Mouse (Mus musculus) C2C12 (cell line): Measurements from ENCODE around the gene Samd4b. TPM values are rescaled to one million over a fixed set of nuclear protein-coding genes. Genes with fewer than 3 reads are reported as not detected.

Experiments
- H3K27me3 ChIP-seq: one replicate; pipeline ENCODE4 v1.6.1; 2011; ENCODE audit not compliant: control insufficient read depth, insufficient read depth, insufficient read length
- H3K36me3 ChIP-seq: one replicate; pipeline ENCODE4 v1.6.1; 2011; ENCODE audit not compliant: control insufficient read depth, insufficient read depth
- H3K4me3 ChIP-seq: one replicate; pipeline ENCODE4 v1.5.1; 2011; ENCODE audit warnings: mild to moderate bottlenecking, control low read depth; ENCODE audit not compliant: poor library complexity, insufficient read depth, severe bottlenecking
- H3K79me2 ChIP-seq: one replicate; pipeline ENCODE4 v1.6.1; 2011; ENCODE audit not compliant: control insufficient read depth, insufficient read depth
- H3K79me3 ChIP-seq: one replicate; pipeline ENCODE4 v1.6.1; 2011; ENCODE audit warnings: low read depth, control low read depth
- H3ac ChIP-seq: one replicate; pipeline ENCODE3; 2011; ENCODE audit warnings: low read depth; ENCODE audit not compliant: control insufficient read depth, insufficient read length
- CEBPB ChIP-seq: IDR thresholded peaks from one replicate; pipeline ENCODE4 v1.6.1; 2011; ENCODE audit warnings: low read depth, mild to moderate bottlenecking, control low read depth, moderate library complexity
- CTCF ChIP-seq: IDR thresholded peaks from one replicate; pipeline ENCODE4 v1.5.1; 2011; ENCODE audit not compliant: control insufficient read depth, insufficient read depth, insufficient read length
- FOSL1 ChIP-seq: IDR thresholded peaks from one replicate; pipeline ENCODE4 v1.8.0; 2011; ENCODE audit warnings: mild to moderate bottlenecking, low read length; ENCODE audit not compliant: poor library complexity, insufficient read depth, severe bottlenecking
- MAX ChIP-seq: IDR thresholded peaks from one replicate; pipeline ENCODE4 v1.6.1; 2011; ENCODE audit warnings: mild to moderate bottlenecking, control low read depth
- MYOD1 ChIP-seq: IDR thresholded peaks from one replicate; pipeline ENCODE4 v1.6.1; 2011; ENCODE audit warnings: low read depth; ENCODE audit not compliant: control insufficient read depth, insufficient read length
- MYOG ChIP-seq: IDR thresholded peaks from one replicate; pipeline ENCODE4 v1.6.1; 2011; ENCODE audit not compliant: control insufficient read depth, insufficient read length; ENCODE audit errors: extremely low read depth
- USF1 ChIP-seq: IDR thresholded peaks from one replicate; pipeline ENCODE4 v1.6.1; 2011; ENCODE audit warnings: low read depth, mild to moderate bottlenecking, control low read depth, moderate library complexity
- polyA plus RNA-seq: library from polyadenylated mRNA; unstranded; fragments of >200 nt; fragmentation: generic; extraction: Trizol; gene quantifications from one replicate; pipeline ENCODE4 v1.2.1, GENCODE M21; 2012; ENCODE audit warnings: missing spikeins

Samd4b gene
- polyA plus RNA-seq, 1 experiment: 42.6 TPM

DNA sequence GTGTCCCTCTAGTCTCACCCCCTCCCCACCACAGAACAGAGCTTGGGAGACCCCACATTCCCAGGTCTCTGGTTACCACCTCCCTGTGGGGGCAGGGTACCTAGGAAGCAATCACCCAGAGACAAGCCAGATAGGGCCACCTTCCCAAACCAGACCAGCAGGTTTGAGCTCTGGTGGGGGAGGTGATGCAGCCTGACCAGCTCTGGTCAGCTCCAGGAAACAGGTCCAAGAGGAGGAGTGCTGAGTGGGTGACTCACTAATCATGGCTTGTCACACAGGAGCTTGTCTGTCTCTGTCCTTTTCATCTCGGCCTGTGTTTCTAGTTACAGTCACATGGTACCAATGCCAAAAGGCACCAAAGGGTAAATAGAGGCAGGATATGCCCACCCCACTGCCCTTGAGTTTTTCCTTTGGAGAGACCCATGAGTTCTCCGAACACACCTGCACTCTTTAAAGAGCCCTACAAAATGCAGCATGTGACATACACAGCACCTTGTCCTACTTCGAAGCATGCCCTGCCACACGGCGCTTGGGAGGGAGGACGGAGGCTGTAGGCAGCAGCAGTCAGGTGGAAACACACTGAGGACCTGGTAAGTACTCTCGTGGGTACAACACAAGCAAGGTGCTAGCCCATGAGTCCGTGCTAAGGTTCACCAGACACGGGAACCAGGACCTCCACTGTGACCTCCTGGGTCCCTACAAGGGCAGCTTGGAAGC lies 20.0 kb downstream of the Samd4b start:
- TF ChIP-seq MAX (no peak), MYOD1 (no peak), USF1 (no peak), CEBPB (no peak), MYOG (no peak), FOSL1 (no peak), CTCF (no peak)
- no peaks in the 10 kb centered on the region for H3K27me3 ChIP-seq
- no peak overlapping the region for H3K4me3 ChIP-seq
- H3K79me2 ChIP-seq: peaks cover 88% of the 10 kb centered on the region
- H3ac ChIP-seq: no peak overlapping the region
- no peaks in the 10 kb centered on the region for H3K36me3 ChIP-seq
- H3K79me3 ChIP-seq: peaks cover 23% of the 10 kb centered on the region

DNA sequence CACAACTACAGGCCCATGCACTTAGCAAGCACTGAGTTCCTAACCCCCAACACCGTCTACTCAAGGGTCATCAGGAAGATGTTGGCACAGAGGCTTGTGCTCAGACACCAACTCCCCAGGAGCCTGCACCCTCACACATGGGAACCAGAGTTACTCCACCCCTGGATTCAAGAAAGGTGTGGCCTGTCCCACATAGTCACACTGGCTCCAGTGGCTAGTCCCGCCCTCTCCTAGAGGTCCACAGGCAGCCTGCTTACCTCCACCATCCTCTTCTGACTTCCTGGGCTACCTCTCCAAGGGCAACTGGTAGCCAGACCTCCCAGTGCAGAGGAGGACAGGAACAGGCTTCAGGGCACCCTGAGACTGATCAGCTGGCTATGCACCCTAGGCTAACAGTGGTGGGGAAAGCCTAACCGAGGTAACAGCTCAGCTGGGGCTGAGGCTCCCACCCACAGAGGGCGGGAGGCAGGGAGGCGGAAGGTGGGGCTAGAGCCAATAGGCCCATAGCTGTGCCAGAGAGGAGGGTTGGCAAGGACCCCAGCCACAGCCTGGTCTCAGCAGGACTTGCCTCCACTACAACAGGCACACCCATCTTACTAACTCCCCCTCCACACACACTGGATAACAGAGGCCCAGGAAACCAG lies 21.6 kb downstream of the Samd4b start:
- Histone ChIP-seq H3K36me3 (no peaks in the 10 kb centered on the region), H3K27me3 (no peaks in the 10 kb centered on the region), H3K79me2 (peaks cover 86% of the 10 kb centered on the region), H3K79me3 (peaks cover 14% of the 10 kb centered on the region), H3K4me3 (no peak overlapping the region), H3ac (no peak overlapping the region)
- TF ChIP-seq CTCF: no peak
- TF ChIP-seq CEBPB: no peak
- TF ChIP-seq FOSL1: no peak
- no peak for TF ChIP-seq MYOG
- TF ChIP-seq USF1: no peak
- no peak for TF ChIP-seq MYOD1
- TF ChIP-seq MAX: no peak

DNA sequence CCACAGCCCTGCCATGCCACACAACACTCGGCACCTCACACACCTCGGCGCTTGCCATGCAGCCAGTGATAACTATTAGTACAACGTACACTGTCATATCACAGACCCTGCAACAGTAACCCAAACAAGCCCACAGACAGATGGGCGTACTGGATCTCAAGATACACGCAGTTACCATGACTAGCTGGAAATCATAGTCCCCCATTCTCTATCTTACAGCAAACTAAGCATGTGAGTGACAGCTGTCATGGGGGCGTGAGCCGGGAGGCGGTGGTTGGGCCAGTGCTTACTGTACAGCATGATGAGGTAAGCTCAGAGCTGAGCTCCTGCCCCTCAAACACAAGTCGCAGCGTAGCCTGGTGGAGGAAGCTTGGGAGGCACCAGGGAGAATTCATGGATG lies 22.3 kb downstream of the Samd4b start:
- Histone ChIP-seq H3K27me3 (no peaks in the 10 kb centered on the region), H3K36me3 (no peaks in the 10 kb centered on the region), H3K4me3 (no peak overlapping the region), H3K79me3 (peaks cover 17% of the 10 kb centered on the region), H3ac (no peak overlapping the region), H3K79me2 (peaks cover 82% of the 10 kb centered on the region)
- TF ChIP-seq MYOG (no peak), MAX (no peak), USF1 (no peak), CEBPB (no peak), CTCF (no peak), MYOD1 (no peak), FOSL1 (no peak)

DNA sequence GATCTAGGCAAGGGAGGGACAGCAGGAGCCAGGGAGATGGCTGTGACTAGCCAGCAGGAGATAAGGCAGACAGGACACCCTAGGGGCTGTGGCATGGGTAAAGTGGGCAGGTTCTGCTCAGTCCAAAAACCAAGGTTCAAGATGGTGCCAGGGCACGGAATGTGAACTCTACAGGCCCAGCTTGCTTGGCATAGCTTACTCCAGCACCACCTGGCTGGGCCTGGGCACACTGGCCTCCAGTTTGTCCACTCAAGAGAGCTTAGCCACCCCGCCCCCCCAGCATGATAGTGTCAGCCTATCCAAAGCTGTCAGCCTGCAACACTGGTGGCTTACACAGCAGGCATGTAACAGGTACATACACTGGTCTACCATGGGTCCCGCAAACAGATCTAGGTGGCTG lies 24.7 kb downstream of the Samd4b start:
- Histone ChIP-seq H3K36me3 (no peaks in the 10 kb centered on the region), H3K79me2 (peaks cover 63% of the 10 kb centered on the region), H3K4me3 (no peak overlapping the region), H3ac (no peak overlapping the region), H3K27me3 (no peaks in the 10 kb centered on the region), H3K79me3 (peaks cover 15% of the 10 kb centered on the region)
- TF ChIP-seq MYOG (no peak), USF1 (no peak), CEBPB (no peak), MAX (no peak), CTCF (no peak), FOSL1 (no peak), MYOD1 (no peak)

DNA sequence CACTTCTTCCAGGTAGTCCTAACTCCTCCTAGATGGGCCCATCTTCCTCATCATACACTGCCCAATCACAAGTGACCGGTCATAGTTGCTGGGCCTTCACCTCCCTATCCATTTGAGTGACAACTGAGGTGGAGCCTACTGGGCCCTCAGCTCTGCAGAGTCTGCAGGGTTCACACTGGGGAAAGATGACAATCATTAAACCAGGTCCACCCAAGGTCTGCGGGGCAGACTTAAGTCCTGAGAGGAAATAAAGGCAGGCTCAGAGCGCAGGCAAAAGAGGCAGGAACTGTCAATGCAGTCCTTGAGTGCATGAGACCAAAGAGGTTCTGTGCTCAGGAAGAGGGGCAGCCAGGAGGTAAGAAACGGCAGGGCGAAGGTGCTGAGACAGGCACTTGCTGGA lies 25.3 kb downstream of the Samd4b start:
- no peak for TF ChIP-seq USF1
- no peak for TF ChIP-seq CTCF
- TF ChIP-seq MAX: no peak
- no peak for TF ChIP-seq MYOG
- TF ChIP-seq CEBPB: no peak
- no peak for TF ChIP-seq FOSL1
- TF ChIP-seq MYOD1: no peak
- H3K79me3 ChIP-seq: peaks cover 15% of the 10 kb centered on the region

More for the DNA sequence above, 25.3 kb downstream of the Samd4b start:
- Histone ChIP-seq H3K36me3 (peaks cover 4% of the 10 kb centered on the region), H3ac (no peak overlapping the region), H3K79me2 (peaks cover 57% of the 10 kb centered on the region), H3K27me3 (no peaks in the 10 kb centered on the region), H3K4me3 (no peak overlapping the region)
